Mouse (Mus musculus) inflammation-experienced regulatory T-cells, adult 6 months (primary cell): Measurements from ENCODE around the gene Wdr27. TPM values are rescaled to one million over a fixed set of nuclear protein-coding genes. Genes with fewer than 3 reads are reported as not detected.
A peak's percentile ranks its signal among the peaks of the same experiment; 100 is the strongest.
"Not testable (repeated sequence)": the region's sequence is repeated elsewhere in the genome, so short reads cannot be mapped to it uniquely, and the experiment has no call there.

ENCODE experiments used
- ATAC-seq: one replicate; pipeline ENCODE4 v1.8.0; 2017
- polyA plus RNA-seq, 3 experiments: library from polyadenylated mRNA; unstranded; fragments of 100-300 nt; shearing (Covaris generic); gene quantifications; one replicate each; pipeline ENCODE4 v1.2.1; 2017

Gene Wdr27
- under 1 TPM in 2 of 3 experiments, not detected in 1; 0.72 to 0.99 TPM for polyA plus RNA-seq

- peak; percentile 99 for ATAC-seq
Measured at GRCm38 (mm10) chr17:14943009-14943728, at the start of gene Wdr27, which contains the start of gene 1600012H06Rik. Gene Wdr27, minus strand, starts transcription at chr17:14943158. Gene 1600012H06Rik, plus strand, starts transcription at chr17:14943184.

DNA sequence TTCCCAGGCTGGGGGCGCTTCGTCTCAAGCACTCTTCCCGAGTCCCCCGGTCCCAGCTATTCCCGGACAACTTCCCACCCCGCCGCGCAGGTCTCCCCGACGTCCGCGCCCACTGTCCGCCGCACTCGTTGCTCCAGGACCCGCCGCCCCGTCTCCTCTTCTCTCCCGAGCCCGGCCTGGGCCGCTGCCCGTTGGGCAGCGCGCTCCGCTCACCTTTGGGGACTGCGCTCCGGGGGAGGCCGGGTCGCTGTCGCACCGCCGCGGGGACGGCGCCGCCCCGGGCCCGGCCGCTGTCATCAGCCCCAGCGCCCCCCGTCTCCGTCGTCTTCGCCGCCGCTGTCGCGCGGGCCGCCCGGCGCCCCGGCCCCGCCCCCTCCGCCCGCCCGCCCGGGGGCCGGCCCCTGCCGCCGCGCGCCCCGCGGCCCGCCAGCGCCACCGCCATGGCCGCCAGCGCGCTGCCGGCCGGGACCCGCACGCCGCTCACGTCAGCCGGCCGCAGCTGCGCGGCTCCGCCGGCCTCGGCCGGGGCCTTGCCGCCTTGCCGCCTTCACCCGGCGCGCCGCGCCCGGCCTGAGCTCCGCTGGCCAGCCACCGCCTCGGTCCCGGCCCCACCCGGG, 49.7 kb upstream of the Wdr27 start:
- peak; percentile 60 for ATAC-seq

- ATAC-seq: not testable (repeated sequence)
Measured at GRCm38 (mm10) chr17:14990116-14990702, 47.3 kb upstream of the Wdr27 start.

DNA sequence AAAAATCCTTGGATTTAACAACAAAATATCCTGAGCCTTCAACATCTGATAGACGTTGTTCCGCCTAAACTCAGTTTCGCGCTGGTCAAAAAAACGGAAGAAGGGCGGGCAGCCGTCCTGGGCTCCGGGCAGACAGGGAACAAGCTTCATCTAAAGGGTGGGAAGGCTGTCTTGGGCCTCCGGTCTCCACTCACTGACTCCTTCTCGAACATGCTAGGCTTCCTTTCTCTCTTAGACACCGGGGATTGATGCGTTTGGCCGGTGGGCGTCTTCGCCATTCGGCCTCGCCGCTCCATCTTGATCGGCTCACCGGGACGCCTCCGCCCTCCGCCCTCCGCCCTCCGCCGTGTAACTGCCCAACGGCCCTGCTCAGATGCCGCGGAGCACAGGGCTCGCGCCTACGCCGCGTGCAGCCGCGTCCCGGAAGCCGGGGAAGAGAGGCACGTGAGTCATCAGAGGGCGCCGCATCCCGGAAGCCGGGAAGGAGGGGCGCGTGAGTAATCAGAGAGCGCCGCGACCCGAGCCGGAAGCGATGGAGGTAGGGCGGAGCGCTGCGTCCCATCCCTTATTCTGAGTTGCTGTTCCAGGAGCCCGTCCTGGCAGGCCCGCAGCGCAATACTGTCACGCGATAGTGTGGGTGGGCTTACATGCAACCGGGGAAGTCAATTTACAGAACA, 35.5 kb upstream of the Wdr27 start, which contains the start of the genes 9030025P20Rik and Gm3417:
Gene 9030025P20Rik, plus strand, starts transcription at position 107 of the 677 bp plus-strand sequence.
Gene Gm3417, minus strand, starts transcription at position 429 of the 677 bp plus-strand sequence.
- peak; percentile 93 for ATAC-seq

GRCm38 (mm10) chr17:14977718-14978361, 34.9 kb upstream of the Wdr27 start:
- ATAC-seq: peak; percentile 73

DNA sequence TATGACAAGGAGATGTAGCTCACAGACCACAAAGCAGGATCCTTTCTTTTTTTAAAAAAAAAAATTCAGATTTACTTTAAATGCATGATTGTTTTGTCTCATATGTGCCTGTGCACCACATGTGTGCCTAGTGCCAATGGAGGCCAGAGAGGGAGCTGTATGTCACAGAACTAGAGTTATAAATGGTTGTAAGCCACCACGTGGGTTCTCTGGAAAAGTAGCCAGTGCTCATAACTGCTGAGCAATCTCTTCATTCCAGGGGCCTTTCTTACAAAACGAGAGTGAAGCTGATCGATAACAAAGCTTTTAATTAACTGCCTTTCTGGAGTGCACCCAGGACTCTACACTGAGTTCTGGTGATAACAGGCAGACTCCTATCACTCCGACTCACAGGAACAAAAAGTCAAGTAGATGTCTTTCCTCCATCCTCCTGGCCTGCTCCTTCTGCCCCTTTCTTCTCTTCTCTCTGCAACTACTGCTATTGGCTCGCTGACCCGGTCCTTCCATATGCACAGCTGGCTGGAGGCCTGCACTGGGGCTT, 25.5 kb upstream of the Wdr27 start:
- ATAC-seq: not testable (repeated sequence)

GRCm38 (mm10) chr17:14961557-14962154, 18.7 kb upstream of the Wdr27 start:
- ATAC-seq: peak; percentile 57

GRCm38 (mm10) chr17:14960951-14961556, 18.1 kb upstream of the Wdr27 start, which contains the start of gene Phf10:
Gene Phf10, minus strand, starts transcription at chr17:14961273.
- ATAC-seq: peak; percentile 66

GRCm38 (mm10) chr17:14960520-14960919, 17.6 kb upstream of the Wdr27 start:
- ATAC-seq: peak; percentile 12

GRCm38 (mm10) chr17:14959979-14960378, 17.0 kb upstream of the Wdr27 start:
- no peak for ATAC-seq

DNA sequence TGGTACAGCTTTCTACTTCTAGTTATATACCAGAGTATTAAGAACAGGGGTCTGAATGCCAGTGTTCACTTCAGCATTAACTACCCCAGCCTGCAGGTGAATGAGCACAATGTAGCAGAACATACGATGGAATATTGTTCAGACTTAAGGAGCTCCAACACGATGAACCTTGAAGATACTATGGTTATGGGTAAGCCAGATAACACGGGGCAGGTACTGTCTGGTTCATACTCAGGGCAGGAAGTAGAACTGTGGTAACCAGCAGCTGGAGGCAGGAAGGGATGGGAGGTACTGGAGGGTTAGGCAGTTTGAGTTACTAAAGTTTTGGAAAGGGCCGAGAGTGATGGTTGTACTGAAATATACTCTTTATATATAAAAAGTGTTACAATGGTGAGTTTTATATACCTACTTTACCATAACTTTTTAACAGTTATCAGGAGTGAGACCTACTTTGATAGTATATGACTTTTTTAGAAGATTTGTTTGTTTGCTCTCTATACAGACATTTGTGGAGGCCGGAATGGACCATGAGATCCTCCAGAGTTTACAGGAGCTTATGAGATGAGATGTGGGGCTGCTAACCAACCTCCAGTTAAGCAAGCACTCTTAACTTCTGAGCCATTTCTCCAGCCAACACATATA, 15.8 kb upstream of the Wdr27 start:
- peak; percentile 20 for ATAC-seq

- no peak for ATAC-seq
Measured at GRCm38 (mm10) chr17:14953452-14953851, 10.5 kb upstream of the Wdr27 start.

- ATAC-seq: no peak
Measured at GRCm38 (mm10) chr17:14949161-14949827, 6.3 kb upstream of the Wdr27 start.

DNA sequence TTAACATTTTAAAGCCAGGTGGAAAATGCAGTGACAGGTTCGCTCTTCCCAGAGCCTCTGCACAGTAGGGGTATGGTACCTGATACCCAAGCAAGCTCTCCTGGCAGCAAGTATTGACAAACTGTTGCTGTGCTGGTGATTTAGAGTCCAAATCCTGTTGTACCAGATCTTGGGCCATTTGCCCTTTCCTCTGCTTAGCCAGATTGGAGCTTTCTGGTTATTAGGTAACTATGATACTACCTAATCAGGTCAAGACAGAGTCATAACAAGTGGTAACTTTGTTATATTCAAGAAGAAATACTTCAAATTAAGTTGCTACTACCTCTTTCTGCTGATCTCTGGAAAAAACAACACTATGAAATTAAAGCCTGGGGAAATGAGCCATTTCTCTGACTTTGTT, 1.6 kb upstream of the Wdr27 start:
- no peak for ATAC-seq

DNA sequence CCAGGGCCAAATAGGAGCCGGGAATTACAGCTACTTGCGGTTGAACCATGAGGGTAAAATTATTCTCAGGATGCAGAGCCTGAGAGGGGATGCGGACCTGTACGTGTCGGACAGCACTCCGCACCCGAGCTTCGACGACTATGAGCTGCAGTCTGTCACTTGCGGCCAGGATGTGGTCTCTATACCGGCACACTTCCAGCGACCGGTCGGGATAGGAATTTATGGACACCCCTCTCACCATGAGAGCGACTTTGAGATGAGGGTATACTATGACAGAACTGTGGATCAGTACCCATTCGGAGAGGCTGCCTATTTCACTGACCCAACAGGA, 736 bp upstream of the Wdr27 start:
- ATAC-seq: no peak

- not testable (repeated sequence) for ATAC-seq
Measured at GRCm38 (mm10) chr17:14942181-14942580, 777 bp downstream of the Wdr27 start.

DNA sequence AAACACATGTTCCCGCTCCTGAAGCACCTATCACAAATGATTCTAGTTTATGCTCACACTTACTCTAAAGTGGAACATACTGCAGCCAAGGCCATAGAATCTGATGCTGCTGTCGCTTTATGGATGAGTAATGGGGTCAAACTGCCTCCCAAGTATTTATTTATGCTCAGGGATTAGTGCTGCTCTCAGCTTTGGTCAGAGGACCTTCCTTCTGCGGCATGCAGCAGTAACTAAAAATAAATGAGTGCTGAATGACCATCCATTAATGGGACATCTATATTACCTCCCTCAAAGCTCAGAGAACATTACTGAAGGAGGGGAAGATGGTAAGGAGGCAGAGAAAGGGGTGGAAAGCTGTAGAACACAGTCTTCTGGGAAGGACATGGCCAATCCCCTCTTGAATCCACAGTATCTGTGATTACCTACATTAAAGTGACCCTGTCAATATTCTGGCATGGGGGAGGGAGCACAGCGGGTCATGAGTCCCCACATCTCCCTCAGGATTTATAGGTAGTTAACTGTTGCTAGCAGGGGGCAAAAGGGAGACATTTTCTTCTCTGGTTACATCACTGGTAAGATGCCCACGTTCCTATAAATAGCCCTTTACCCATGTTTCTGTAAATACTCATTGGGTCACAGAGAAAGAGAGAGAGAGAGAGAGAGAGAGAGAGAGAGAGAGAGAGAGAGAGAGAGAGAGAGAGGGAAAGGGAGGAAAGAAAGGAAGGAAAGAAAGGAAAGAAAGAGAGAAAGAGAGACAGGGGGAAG, 6.9 kb downstream of the Wdr27 start:
- no peak for ATAC-seq

- ATAC-seq: not testable (repeated sequence)
Measured at GRCm38 (mm10) chr17:14935280-14935679, 7.7 kb downstream of the Wdr27 start.

DNA sequence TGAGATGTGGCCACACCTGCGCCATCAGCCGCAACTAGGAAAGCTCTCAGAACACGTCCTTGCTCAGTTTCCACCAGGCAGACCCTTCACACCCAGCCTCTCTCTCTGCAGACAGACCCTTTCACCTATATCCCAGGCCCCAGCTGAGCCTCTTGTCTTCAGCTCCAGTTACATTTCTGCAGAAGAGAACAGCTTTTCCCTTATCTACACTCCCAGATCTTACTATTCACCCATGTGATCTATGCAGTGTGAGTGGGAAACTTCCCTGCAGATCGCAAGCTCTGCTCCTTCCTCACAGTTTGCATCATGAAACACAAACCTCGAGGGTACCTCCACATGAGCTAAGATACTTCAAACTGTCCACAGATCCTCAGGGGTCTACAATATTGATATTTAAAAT, 11.5 kb downstream of the Wdr27 start:
- no peak for ATAC-seq
